Mouse (Mus musculus) kidney, embryonic 15.5 days (tissue): Measurements from ENCODE around the gene Tas2r108. TPM values are rescaled to one million over a fixed set of nuclear protein-coding genes. Genes with fewer than 3 reads are reported as not detected.

Experiments
- polyA plus RNA-seq: library from polyadenylated mRNA; unstranded; fragments of >200 nt; fragmentation: Nextera tagmentation; extraction: Ambion mirVana; gene quantifications from 2 replicates; pipeline ENCODE4 v1.2.1, GENCODE M21; 2015

Gene Tas2r108
- polyA plus RNA-seq, 1 experiment from 2014 or later = not detected

Other genes starting within 250 kb of the Tas2r108 start
- gene Agk, start 168.4 kb upstream of the Tas2r108 start, polyA plus RNA-seq = 44.8 and 46.8 TPM in 2 replicates
- gene E330009J07Rik, start 57.4 kb upstream of the Tas2r108 start, polyA plus RNA-seq = 10.7 and 14.8 TPM in 2 replicates
- 0.06 TPM in 1 of 2 replicates, not detected in the other for gene Wee2, start 54.4 kb upstream of the Tas2r108 start, polyA plus RNA-seq
- 171 and 178 TPM in 2 replicates for gene Ssbp1, start 22.2 kb upstream of the Tas2r108 start, polyA plus RNA-seq
- not detected in 2 replicates for gene Tas2r137, start 2.3 kb upstream of the Tas2r108 start, polyA plus RNA-seq
- gene Prss37, start 26.0 kb downstream of the Tas2r108 start, polyA plus RNA-seq = not detected in 2 replicates
- 0.06 TPM in 1 of 2 replicates, not detected in the other for gene Olfr461, start 61.5 kb downstream of the Tas2r108 start, polyA plus RNA-seq
- not detected in 2 replicates for gene Olfr460, start 76.0 kb downstream of the Tas2r108 start, polyA plus RNA-seq
- 0.84 and 1.1 TPM in 2 replicates for gene Clec5a, start 92.3 kb downstream of the Tas2r108 start, polyA plus RNA-seq
- not detected in 2 replicates for gene Tas2r138, start 119.8 kb downstream of the Tas2r108 start, polyA plus RNA-seq
- gene Mgam, start 135.3 kb downstream of the Tas2r108 start, polyA plus RNA-seq = 0.71 and 1.7 TPM in 2 replicates